Mouse (Mus musculus): ENCODE data around the gene Tango6. TPM values are rescaled to one million over a fixed set of nuclear protein-coding genes. Genes with fewer than 3 reads are reported as not detected.
A peak's percentile ranks its signal among the peaks of the same experiment; 100 is the strongest.

Tango6 gene
- polyA plus RNA-seq, 1 experiment from 2014 or later = 13.3 TPM

DNA sequence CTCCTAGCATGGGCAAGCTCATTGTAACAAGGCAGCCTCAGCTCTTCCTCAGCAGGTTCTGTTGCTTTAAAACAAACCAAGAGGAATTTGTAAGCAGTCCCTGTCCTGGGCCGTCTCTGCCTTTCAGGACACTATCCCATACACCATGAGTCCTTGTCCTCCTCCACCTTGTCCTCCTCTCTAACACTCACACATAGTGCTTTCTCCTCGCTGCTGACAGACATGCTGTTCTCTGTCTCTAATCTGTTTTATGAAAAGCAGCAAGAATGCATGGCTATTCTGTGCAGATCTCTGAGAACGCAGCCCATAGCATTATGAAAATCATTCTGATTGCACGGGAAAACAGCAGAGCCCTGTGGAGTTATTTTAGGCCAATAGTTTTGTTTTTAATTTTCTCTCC is 78.4 kb downstream of the Tango6 start:
- Histone ChIP-seq H3K9me3 (no peaks in the 10 kb centered on the region), H3K36me3 (0 out of 2 replicates have a peak, but pooled peaks cover under 1% of the 10 kb centered on the region), H3K27ac (peak overlapping the region; percentile 47), H3K4me3 (replicated peaks) (no peak overlapping the region), H3K27me3 (no peaks in the 10 kb centered on the region), H3K9ac (replicated peaks) (no peak overlapping the region), H3K4me1 (replicated peaks) (peaks cover 20% of the 10 kb centered on the region), H3K4me2 (no peak overlapping the region)
- no peak for ATAC-seq (ENCODE audit: insufficient number of reproducible peaks, insufficient read depth, low FRiP score, low TSS enrichment, low read depth)
- 39% methylated on average over 4 of the region's 4 CpGs for WGBS

DNA sequence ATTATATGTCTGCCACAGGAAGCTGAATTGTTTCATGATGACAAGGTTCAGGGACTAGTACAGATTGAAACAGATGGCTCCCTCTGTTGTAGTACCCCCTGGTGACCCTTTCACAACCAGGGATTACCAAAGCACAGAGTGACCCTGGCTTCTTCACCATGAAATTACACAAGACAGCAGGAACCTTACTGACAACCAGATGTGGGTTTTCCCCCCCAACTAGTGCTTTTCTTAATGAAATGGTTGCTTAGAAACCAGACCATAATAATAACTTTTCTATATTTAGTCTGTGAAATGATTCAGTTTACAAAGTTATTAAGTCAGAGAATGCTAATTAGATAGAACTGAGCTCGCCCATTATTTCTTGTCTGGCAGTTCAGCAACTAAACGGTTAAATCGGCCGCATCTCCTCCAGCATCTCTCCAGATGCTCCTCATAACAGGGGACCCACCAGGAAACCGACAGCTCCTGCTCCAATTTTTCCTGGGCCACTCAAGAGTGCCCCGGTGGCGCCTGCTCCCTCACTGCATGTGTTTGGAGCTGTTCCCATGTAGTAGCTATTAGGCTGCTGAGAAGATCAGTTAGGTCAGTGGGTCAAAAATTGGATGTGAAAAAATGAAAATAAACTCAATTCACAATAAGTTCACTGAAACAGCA is 79.1 kb downstream of the Tango6 start:
- Histone ChIP-seq H3K9me3 (no peaks in the 10 kb centered on the region), H3K9ac (replicated peaks) (no peak overlapping the region), H3K27me3 (no peaks in the 10 kb centered on the region), H3K36me3 (no peaks in the 10 kb centered on the region), H3K27ac (no peak overlapping the region), H3K4me3 (replicated peaks) (no peak overlapping the region), H3K4me2 (no peak overlapping the region), H3K4me1 (replicated peaks) (peaks cover 20% of the 10 kb centered on the region)
- 18% methylated on average over 7 of the region's 7 CpGs for WGBS
- ATAC-seq (ENCODE audit: insufficient number of reproducible peaks, insufficient read depth, low FRiP score, low TSS enrichment, low read depth) = no peak

DNA sequence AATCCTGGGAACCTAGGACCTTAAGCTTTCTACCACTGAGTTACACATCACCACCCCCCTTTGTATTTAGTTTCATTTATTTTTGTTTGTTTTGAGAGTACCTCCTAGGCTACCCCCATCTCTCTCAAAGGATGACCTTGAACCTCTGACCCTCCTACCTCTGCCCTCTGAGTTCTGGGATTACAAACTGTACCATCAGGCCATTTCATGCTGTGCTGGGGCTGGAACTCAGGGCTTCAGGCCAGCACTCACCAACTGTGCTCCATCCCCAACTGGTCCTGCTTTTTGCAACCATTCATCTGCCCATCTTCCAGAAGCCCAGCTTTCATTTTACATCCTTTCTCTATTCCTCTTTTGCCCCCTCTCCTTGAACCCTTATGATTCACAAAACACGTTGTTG is 81.7 kb downstream of the Tango6 start:
- Histone ChIP-seq H3K36me3 (no peaks in the 10 kb centered on the region), H3K4me3 (replicated peaks) (no peak overlapping the region), H3K9me3 (no peaks in the 10 kb centered on the region), H3K4me1 (replicated peaks) (peaks cover 20% of the 10 kb centered on the region), H3K9ac (replicated peaks) (no peak overlapping the region), H3K27me3 (no peaks in the 10 kb centered on the region), H3K27ac (no peak overlapping the region), H3K4me2 (no peak overlapping the region)
- ATAC-seq (ENCODE audit: insufficient number of reproducible peaks, insufficient read depth, low FRiP score, low TSS enrichment, low read depth) = no peak
- WGBS = 91% methylated on average over 1 of the region's 1 CpGs

DNA sequence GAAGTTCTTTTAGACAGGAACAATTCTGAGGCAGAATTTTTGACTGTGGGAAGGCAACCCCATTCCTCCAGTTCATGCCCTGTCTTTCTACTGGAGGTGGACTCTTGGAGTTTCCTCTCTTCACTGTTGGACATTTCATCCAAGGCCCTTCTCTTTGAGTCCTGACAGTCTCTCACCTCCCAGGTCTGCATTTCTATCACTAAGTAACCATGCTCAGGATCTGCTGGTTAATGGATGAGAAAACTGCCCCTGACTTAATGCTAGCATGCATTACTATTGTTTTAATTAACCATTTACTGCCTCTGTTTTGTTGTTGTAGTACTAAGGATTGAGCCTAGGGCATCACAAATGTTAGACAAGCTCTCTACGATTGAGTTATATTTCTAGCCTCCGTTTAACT is 82.7 kb downstream of the Tango6 start:
- no peak overlapping the region for H3K27ac ChIP-seq
- H3K4me1 ChIP-seq (replicated peaks) = peaks cover 20% of the 10 kb centered on the region
- H3K27me3 ChIP-seq = no peaks in the 10 kb centered on the region
- H3K9me3 ChIP-seq = no peaks in the 10 kb centered on the region
- H3K9ac ChIP-seq (replicated peaks) = no peak overlapping the region
- H3K4me2 ChIP-seq = no peak overlapping the region
- H3K4me3 ChIP-seq (replicated peaks) = no peak overlapping the region
- H3K36me3 ChIP-seq = no peaks in the 10 kb centered on the region
- ATAC-seq (ENCODE audit: insufficient number of reproducible peaks, insufficient read depth, low FRiP score, low TSS enrichment, low read depth) = no peak
- 89% methylated on average over 2 of the region's 2 CpGs for WGBS

DNA sequence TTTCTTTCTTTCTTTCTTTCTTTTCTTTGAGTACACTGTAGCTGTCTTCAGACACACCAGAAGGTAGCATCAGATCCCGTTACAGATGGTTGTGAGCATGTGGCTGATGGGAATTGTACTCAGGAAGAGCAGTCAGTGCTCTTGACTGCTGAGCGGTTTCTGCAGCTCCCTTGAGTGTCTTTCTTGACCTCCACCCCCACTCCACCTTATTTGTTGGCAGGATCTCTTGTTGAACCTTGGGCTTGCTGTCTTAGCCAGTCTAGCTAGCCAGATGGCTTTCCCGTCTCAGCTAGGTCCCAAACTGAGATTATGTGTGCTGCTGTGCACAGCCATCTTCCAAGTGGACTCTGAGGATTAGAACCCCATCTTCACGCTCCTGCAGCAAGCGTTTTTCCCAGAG is 83.9 kb downstream of the Tango6 start:
- Histone ChIP-seq H3K9ac (replicated peaks) (no peak overlapping the region), H3K36me3 (no peaks in the 10 kb centered on the region), H3K4me2 (no peak overlapping the region), H3K9me3 (no peaks in the 10 kb centered on the region), H3K4me3 (replicated peaks) (no peak overlapping the region), H3K27me3 (no peaks in the 10 kb centered on the region), H3K4me1 (replicated peaks) (peaks cover 9% of the 10 kb centered on the region), H3K27ac (no peak overlapping the region)
- ATAC-seq (ENCODE audit: insufficient number of reproducible peaks, insufficient read depth, low FRiP score, low TSS enrichment, low read depth) = no peak
- 90% methylated on average over 5 of the region's 5 CpGs for WGBS

DNA sequence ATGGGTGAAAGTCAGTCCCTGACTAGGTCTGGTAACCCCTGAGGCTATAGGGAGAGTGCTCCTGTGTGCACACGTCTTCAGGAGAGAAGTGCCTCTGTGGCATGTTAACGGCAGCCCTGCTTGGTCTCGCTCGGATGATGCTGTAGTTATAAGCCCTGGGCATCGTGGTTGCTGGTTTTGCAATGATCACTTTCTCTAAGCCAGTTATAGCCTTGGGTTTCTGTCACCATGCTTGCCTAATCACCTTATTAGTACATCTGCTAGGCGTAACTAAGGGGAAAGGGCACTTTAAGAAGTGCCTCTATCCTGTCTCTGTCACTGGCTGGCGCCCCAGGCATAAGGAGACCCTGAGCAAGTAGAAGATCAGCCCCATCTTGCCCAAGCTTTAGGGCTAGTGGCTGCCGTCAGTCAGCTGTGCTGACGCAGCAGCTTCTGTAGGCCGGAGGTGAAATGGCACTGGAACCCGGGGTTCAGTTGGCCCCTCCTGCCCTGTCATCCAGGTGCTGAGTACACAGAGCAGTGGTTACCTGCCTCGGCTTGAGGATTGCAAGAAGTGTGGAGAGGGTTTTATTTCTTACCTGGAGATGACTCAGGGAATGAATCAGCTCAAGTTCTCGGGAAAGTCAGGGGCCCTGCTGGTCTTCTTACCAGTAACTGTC is 86.4 kb downstream of the Tango6 start:
- ATAC-seq (ENCODE audit: insufficient number of reproducible peaks, insufficient read depth, low FRiP score, low TSS enrichment, low read depth) = no peak
- H3K27ac ChIP-seq = no peak overlapping the region
- H3K9ac ChIP-seq (replicated peaks) = no peak overlapping the region
- WGBS = 67% methylated on average over 13 of the region's 13 CpGs
- no peaks in the 10 kb centered on the region for H3K9me3 ChIP-seq
- H3K4me1 ChIP-seq (replicated peaks) = 0 out of 2 replicates have a peak, but pooled peaks cover 3% of the 10 kb centered on the region
- no peak overlapping the region for H3K4me2 ChIP-seq
- no peak overlapping the region for H3K4me3 ChIP-seq (replicated peaks)
- H3K36me3 ChIP-seq = no peaks in the 10 kb centered on the region
- no peaks in the 10 kb centered on the region for H3K27me3 ChIP-seq

DNA sequence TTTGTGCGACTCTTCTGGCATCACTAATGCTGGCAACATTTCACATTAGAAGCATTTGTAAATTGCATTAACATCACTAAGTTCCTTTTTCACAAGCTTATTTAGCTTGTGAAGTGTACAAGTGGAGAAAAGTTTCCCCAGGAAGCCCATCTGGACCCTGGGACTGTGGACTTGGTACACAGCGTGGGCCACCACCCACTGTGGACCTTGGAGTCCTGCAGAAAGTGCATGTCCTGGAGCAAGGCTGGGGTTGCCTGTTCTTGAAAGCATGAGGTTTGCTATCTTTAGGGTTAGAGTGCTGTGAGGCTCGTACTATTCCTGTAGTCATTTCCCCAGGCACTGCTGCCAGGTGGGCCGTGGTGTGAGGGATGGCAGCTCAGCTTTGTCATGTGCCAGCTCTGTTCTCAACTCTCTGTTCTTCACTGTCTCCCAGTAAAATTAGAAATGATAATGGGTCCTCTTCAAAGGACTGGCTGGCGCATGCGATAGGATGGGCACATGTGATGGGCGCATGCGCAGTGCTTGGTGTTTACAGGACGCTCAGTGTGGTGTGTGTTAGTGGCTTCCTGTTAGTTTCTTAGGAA is 87.8 kb downstream of the Tango6 start:
- no peak overlapping the region for H3K9ac ChIP-seq (replicated peaks)
- H3K4me2 ChIP-seq = no peak overlapping the region
- H3K4me3 ChIP-seq (replicated peaks) = no peak overlapping the region
- ATAC-seq (ENCODE audit: insufficient number of reproducible peaks, insufficient read depth, low FRiP score, low TSS enrichment, low read depth) = no peak
- H3K36me3 ChIP-seq = no peaks in the 10 kb centered on the region
- no peak overlapping the region for H3K27ac ChIP-seq
- 0 out of 2 replicates have a peak, but pooled peaks cover 4% of the 10 kb centered on the region for H3K4me1 ChIP-seq (replicated peaks)
- 88% methylated on average over 9 of the region's 9 CpGs for WGBS
- H3K9me3 ChIP-seq = no peaks in the 10 kb centered on the region
- no peaks in the 10 kb centered on the region for H3K27me3 ChIP-seq

DNA sequence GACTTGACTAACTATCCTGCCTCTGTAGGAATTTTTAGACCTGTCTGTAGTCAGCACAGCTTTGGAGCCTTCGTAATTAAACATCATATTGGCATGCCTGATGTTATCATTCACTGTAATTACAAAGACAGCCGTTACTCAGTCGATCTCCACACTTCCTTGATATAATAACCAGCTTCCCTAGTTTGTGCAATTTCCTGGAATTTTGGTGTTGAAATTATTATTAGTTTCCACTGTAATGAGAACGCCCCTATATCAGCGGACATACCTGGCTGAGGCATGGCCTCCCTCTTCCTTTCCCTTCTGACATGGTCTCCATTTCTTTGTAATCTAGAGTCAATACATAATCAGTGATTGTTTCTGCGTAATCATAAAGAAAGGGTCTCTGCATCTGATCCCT is 89.2 kb downstream of the Tango6 start:
- Histone ChIP-seq H3K36me3 (no peaks in the 10 kb centered on the region), H3K4me1 (replicated peaks) (0 out of 2 replicates have a peak, but pooled peaks cover 4% of the 10 kb centered on the region), H3K27me3 (no peaks in the 10 kb centered on the region), H3K4me2 (no peak overlapping the region), H3K9me3 (no peaks in the 10 kb centered on the region), H3K9ac (replicated peaks) (no peak overlapping the region), H3K4me3 (replicated peaks) (no peak overlapping the region), H3K27ac (no peak overlapping the region)
- no peak for ATAC-seq (ENCODE audit: insufficient number of reproducible peaks, insufficient read depth, low FRiP score, low TSS enrichment, low read depth)
- WGBS = 82% methylated on average over 6 of the region's 6 CpGs

DNA sequence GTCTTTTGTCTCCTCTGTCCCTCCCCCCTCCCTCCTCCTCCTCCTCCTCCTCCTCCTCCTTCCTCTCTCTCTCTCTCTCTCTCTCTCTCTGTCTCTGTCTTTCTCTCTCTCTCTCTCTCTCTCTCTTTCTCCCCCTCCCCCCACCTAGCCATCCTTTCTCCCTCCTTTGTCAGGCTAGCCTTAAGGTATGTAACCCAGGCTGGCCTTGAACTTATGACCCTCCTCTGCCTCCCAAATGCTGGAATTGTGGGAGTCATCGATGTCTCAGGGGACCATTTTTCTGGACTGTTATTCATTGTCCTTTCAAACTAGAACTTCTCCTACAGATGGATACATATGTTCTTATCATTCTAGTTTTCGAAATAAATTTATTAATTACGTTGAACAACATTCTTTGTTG is 89.6 kb downstream of the Tango6 start:
- 90% methylated on average over 3 of the region's 3 CpGs for WGBS
- no peaks in the 10 kb centered on the region for H3K27me3 ChIP-seq
- no peaks in the 10 kb centered on the region for H3K9me3 ChIP-seq
- no peak overlapping the region for H3K4me3 ChIP-seq (replicated peaks)
- H3K4me2 ChIP-seq = no peak overlapping the region
- no peaks in the 10 kb centered on the region for H3K36me3 ChIP-seq
- no peak for ATAC-seq (ENCODE audit: insufficient number of reproducible peaks, insufficient read depth, low FRiP score, low TSS enrichment, low read depth)
- 0 out of 2 replicates have a peak, but pooled peaks cover 4% of the 10 kb centered on the region for H3K4me1 ChIP-seq (replicated peaks)
- no peak overlapping the region for H3K27ac ChIP-seq
- no peak overlapping the region for H3K9ac ChIP-seq (replicated peaks)

DNA sequence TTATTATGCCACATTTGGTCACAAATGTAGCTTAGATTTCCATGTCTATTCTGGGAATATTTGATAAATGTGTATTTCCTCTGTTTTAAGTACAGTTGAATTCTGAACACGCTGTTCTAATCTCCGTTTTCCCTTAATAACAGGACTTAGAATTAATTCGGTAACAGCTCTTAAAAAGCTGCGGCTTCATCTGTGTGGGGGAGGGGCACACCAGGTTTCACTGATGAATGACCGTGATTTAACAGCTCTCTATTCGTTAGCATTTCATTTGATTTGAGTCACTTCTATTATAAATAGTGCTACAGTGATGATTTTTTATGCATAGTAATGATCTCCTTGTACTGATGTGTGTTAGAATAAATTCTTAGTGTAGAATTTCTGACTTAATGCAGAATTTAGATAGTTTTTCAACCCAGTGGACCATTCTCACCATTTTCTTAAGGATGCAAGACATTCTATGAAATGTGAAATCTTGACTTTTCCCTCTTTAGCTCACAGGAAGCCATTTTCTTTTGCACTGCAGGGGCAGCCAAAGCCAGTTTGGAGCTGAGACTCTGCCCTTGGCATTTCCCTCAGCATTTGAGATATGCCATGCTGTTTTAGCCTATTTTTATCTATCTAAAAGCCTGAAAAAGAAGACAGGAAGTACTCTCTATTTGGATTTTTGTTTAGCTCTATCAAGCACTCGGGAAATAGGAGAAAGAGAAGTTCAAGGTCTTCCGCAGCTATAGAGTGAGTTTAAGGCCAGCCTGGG is 91.9 kb downstream of the Tango6 start:
- no peaks in the 10 kb centered on the region for H3K9me3 ChIP-seq
- H3K4me3 ChIP-seq (replicated peaks) = no peak overlapping the region
- no peaks in the 10 kb centered on the region for H3K36me3 ChIP-seq
- ATAC-seq (ENCODE audit: insufficient number of reproducible peaks, insufficient read depth, low FRiP score, low TSS enrichment, low read depth) = no peak
- H3K9ac ChIP-seq (replicated peaks) = no peak overlapping the region
- WGBS = 57% methylated on average over 8 of the region's 8 CpGs
- H3K27ac ChIP-seq = no peak overlapping the region
- no peaks in the 10 kb centered on the region for H3K27me3 ChIP-seq
- H3K4me2 ChIP-seq = no peak overlapping the region
- H3K4me1 ChIP-seq (replicated peaks) = 0 out of 2 replicates have a peak, but pooled peaks cover 4% of the 10 kb centered on the region

DNA sequence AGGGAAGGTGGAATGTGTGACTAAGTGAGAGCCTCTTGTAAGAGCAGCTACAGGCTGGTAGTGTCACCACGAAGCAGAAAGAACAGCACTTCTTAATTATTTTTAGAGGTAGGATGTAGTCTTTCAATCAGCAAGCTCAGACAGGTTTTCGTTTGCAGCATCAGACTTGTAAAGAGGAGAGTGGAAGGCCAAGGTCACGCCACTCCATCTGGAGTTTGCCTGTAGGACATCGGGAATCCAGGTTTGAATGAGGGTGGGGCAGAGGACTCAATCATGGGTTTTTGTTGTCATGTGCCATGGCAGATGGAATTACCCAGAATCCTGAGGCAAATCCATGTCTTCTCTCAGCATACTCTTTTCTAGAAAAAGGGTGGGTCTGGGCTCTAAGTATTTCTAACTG is 106.8 kb downstream of the Tango6 start:
- H3K36me3 ChIP-seq = no peaks in the 10 kb centered on the region
- H3K4me3 ChIP-seq (replicated peaks) = no peak overlapping the region
- WGBS = 55% methylated on average over 4 of the region's 4 CpGs
- H3K9me3 ChIP-seq = no peaks in the 10 kb centered on the region
- no peak overlapping the region for H3K4me2 ChIP-seq
- H3K4me1 ChIP-seq (replicated peaks) = no peaks in the 10 kb centered on the region
- H3K27ac ChIP-seq = no peak overlapping the region
- H3K27me3 ChIP-seq = no peaks in the 10 kb centered on the region
- ATAC-seq (ENCODE audit: insufficient number of reproducible peaks, insufficient read depth, low FRiP score, low TSS enrichment, low read depth) = no peak
- H3K9ac ChIP-seq (replicated peaks) = no peak overlapping the region

Data from limb, embryonic 12.5 days (tissue).